Mouse (Mus musculus) heart, adult 2 months (tissue): ENCODE data around the gene Xrcc5. TPM values are rescaled to one million over a fixed set of nuclear protein-coding genes. Genes with fewer than 3 reads are reported as not detected.

Source experiments
- DNase-seq, 2 experiments: peaks; one replicate each; pipeline ENCODE4 v3.0.0; 2021
- H3K27ac ChIP-seq: fragments of 200-600 bp; 2 replicates; pipeline ENCODE4 v1.8.1; 2022
- H3K27me3 ChIP-seq: fragments of 200-500 bp; 2 replicates; pipeline ENCODE4 v1.6.1; 2012; ENCODE audit warnings: mild to moderate bottlenecking, low read length, inconsistent platforms, mixed read lengths; ENCODE audit not compliant: control insufficient read depth, insufficient read depth
- H3K36me3 ChIP-seq: fragments of 200-500 bp; 2 replicates; pipeline ENCODE4 v1.6.1; 2012; ENCODE audit warnings: low read length, inconsistent platforms; ENCODE audit not compliant: control insufficient read depth, insufficient read depth
- H3K4me1 ChIP-seq: fragments of 200-500 bp; 2 replicates; pipeline ENCODE4 v1.6.1; 2011; ENCODE audit warnings: low read length; ENCODE audit not compliant: control insufficient read depth, insufficient read depth
- H3K4me3 ChIP-seq: fragments of 200-600 bp; 2 replicates; pipeline ENCODE4 v1.8.1; 2022
- H3K79me2 ChIP-seq: fragments of 200-500 bp; replicated peaks from 2 replicates; pipeline ENCODE4 v1.6.1; 2012; ENCODE audit warnings: mild to moderate bottlenecking, inconsistent platforms, low read length, moderate library complexity, mixed read lengths; ENCODE audit not compliant: control insufficient read depth, insufficient read depth
- H3K9ac ChIP-seq: fragments of 200-500 bp; 2 replicates; pipeline ENCODE4 v1.6.1; 2012; ENCODE audit warnings: low read depth, mild to moderate bottlenecking, control low read depth, inconsistent platforms, low read length, mixed read lengths
- CTCF ChIP-seq: fragments of 200-600 bp; IDR thresholded peaks from 2 replicates; pipeline ENCODE4 v1.8.1; 2022; ENCODE audit warnings: antibody characterized with exemption, mild to moderate bottlenecking, moderate library complexity
- EP300 ChIP-seq: fragments of 200-500 bp; IDR thresholded peaks from 2 replicates; pipeline ENCODE4 v1.6.1; 2011; ENCODE audit warnings: low read depth, low read length, control low read depth; ENCODE audit not compliant: insufficient read depth
- POLR2A ChIP-seq: fragments of 200-500 bp; IDR thresholded peaks from 2 replicates; pipeline ENCODE4 v1.6.1; 2011; ENCODE audit warnings: mild to moderate bottlenecking, low read depth, low read length, control low read depth; ENCODE audit not compliant: insufficient read depth
- WGBS: fragments of 180-500 bp; shearing (Covaris S2); methylation state at CpG from one replicate; pipeline ENCODE4 v1.1.7; 2018; 5-methylcytosine and 5-hydroxymethylcytosine counted together
- intact Hi-C: fragments of 180-260 bp; cut with DNase I; formaldehyde crosslinking; loops from one replicate; pipeline ENCODE4 v1.15.1; 2025
- polyA plus RNA-seq: library from polyadenylated mRNA; depleted of rRNA; stranded (reverse); fragments of >200 nt; gene quantifications from 2 replicates; pipeline ENCODE4 v1.2.3, GENCODE M21; 2012
- total RNA-seq, 2 experiments: library from RNA; stranded (reverse); gene quantifications; 2 replicates each; pipeline ENCODE4 v1.2.3; 2021

Xrcc5 gene
- total and polyA plus RNA-seq, 3 experiments = 3.6 to 16.2 (median 14.1) TPM

DNA sequence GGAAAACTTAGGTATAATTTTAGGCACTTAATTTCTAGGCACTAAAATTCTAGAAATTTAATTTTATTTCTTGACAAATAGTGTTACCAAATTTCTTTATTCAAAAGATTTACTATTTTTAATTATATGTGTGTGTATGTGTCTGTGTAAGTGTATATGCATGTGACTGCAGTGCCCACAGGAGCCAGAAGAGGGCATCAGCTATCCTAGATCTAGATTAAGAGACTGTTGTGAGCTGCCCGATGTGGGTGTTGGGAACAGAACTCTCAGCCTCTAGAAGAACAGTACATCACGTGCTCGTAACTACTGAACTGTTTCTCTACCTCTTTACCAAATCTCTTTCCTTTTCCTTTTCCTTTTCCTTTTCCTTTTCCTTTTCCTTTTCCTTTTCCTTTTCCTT lies 73.3 kb downstream of the Xrcc5 start:
- Histone ChIP-seq H3K27me3 (no peaks in the 10 kb centered on the region), H3K4me1 (no peaks in the 10 kb centered on the region), H3K9ac (no peak overlapping the region), H3K36me3 (no peaks in the 10 kb centered on the region), H3K4me3 (no peak overlapping the region), H3K27ac (no peak overlapping the region), H3K79me2 (no peaks in the 10 kb centered on the region)
- 98% methylated on average over 3 of the region's 3 CpGs for whole genome bisulfite sequencing
- TF ChIP-seq POLR2A (no peak), CTCF (peak; percentile 23; the same call in 1 of the 2 replicates)
- intact Hi-C loops = no loop called here
- DNase-seq = no peak

DNA sequence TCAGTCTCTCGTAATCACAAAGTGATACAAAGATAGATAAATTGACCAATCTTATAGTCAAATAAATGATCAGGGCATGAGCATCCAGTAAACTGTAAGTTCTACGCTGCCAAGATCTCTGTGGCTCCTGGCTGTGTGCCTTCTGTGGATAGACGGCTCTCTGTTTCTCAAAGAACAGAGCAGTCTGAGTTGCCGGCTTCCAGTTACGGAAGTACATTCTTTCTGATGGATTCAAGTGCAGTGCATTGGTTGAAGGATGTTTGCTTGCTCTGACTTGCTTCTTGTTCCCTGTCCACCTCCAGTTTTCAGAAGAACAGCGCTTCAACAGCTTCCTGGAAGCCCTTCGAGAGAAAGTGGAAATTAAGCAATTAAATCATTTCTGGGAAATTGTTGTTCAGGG lies 75.8 kb downstream of the Xrcc5 start:
- 80% methylated on average over 7 of the region's 7 CpGs for WGBS

DNA sequence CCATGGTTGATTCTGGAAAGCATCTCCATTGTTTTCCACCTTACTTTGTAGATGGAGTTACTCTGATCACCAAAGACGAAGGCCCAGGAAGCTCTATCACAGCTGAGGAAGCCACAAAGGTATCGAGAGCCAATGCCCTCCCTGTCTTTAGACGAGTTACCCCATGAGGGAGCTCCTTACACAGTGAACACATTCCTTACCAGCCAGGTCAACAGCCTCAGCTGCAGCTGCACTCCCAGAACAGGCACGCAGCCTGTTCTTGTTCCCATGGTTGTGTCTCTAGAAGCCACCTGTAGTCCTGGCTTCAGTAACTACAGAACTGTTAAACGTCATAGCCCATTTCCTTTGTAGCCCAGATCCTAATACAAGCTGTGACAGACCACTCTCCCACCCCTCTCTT lies 76.4 kb downstream of the Xrcc5 start:
- intact Hi-C loops = no loop called here
- Histone ChIP-seq H3K4me1 (no peaks in the 10 kb centered on the region), H3K4me3 (no peak overlapping the region), H3K27ac (no peak overlapping the region), H3K27me3 (no peaks in the 10 kb centered on the region), H3K79me2 (no peaks in the 10 kb centered on the region), H3K36me3 (no peaks in the 10 kb centered on the region), H3K9ac (no peak overlapping the region)
- no peak for DNase-seq
- no peak for TF ChIP-seq CTCF
- TF ChIP-seq POLR2A = no peak
- no peak for TF ChIP-seq EP300
- WGBS = 86% methylated on average over 5 of the region's 5 CpGs

More for the DNA sequence above, 75.8 kb downstream of the Xrcc5 start:
- H3K9ac ChIP-seq = no peak overlapping the region
- H3K27me3 ChIP-seq = no peaks in the 10 kb centered on the region
- intact Hi-C loops = no loop called here
- no peaks in the 10 kb centered on the region for H3K36me3 ChIP-seq
- H3K4me3 ChIP-seq = no peak overlapping the region
- no peak for TF ChIP-seq CTCF
- TF ChIP-seq EP300 = no peak
- TF ChIP-seq POLR2A = no peak
- no peak for DNase-seq
- H3K27ac ChIP-seq = no peak overlapping the region
- H3K4me1 ChIP-seq = no peaks in the 10 kb centered on the region
- no peaks in the 10 kb centered on the region for H3K79me2 ChIP-seq

DNA sequence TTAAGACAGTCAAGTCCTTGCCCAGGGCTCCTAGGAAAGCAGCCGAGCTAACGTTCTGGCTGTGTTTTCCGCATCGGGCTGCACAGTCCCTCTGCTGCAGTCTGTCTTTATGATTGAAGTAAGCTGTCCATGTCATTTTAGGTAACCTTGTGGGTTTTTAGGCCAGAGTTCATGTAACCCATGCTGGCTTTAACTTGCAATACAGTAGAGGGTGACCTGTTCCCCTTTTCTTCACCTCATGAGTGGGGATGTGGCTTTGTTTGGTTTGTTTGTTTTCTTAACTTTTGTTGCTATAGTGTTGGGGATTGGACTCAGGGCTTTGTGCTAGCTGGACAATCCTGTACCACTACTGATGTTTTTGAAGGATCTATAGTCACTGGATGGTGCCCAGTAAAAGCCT lies 83.2 kb downstream of the Xrcc5 start:
- no peak overlapping the region for H3K4me3 ChIP-seq
- 87% methylated on average over 4 of the region's 4 CpGs for WGBS
- H3K79me2 ChIP-seq = no peaks in the 10 kb centered on the region
- no peaks in the 10 kb centered on the region for H3K36me3 ChIP-seq
- H3K9ac ChIP-seq = no peak overlapping the region
- TF ChIP-seq CTCF = no peak
- no peak for TF ChIP-seq EP300
- TF ChIP-seq POLR2A = no peak
- no peak overlapping the region for H3K27ac ChIP-seq
- H3K27me3 ChIP-seq = no peaks in the 10 kb centered on the region
- intact Hi-C loops = no loop called here
- no peaks in the 10 kb centered on the region for H3K4me1 ChIP-seq
- no peak for DNase-seq

DNA sequence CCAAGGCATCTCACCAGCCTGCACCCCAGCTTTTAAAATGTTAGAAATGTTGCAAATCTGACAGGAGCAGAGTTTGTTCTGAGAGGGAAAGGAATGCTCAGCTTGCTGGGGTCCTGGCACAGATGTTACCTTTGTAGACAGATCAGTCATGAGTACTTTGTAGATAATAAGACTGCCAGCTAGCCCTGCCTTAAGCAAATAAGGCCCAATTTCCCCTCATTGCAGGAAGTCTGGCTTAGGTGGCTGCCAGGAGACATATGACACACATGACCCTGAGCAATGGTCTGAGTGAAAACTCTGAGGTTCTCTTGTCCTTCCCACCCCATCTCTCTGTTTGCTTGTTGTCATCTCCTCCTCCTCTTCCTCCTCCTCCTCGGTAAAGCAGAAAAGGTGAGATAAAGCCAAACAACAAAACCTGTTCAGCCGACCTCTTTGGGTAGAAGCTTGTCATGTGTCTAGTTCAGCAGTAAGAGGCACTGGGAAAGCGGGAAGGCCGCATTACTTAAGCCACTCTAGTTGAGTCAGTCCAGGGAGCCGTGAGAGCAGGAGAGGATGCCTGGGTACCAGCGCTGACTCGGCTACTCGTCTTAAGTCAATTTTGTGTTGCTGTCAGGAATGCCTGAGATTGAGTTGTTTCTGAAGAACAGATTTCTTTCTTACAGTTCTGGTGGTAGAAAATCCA lies 92.6 kb downstream of the Xrcc5 start:
- Histone ChIP-seq H3K9ac (no peak overlapping the region), H3K4me3 (no peak overlapping the region), H3K27ac (no peak overlapping the region), H3K4me1 (no peaks in the 10 kb centered on the region), H3K36me3 (no peaks in the 10 kb centered on the region), H3K27me3 (no peaks in the 10 kb centered on the region), H3K79me2 (no peaks in the 10 kb centered on the region)
- no peak for DNase-seq
- TF ChIP-seq EP300 (no peak), POLR2A (no peak), CTCF (no peak)
- intact Hi-C loops = no loop called here
- WGBS = 81% methylated on average over 8 of the region's 8 CpGs

DNA sequence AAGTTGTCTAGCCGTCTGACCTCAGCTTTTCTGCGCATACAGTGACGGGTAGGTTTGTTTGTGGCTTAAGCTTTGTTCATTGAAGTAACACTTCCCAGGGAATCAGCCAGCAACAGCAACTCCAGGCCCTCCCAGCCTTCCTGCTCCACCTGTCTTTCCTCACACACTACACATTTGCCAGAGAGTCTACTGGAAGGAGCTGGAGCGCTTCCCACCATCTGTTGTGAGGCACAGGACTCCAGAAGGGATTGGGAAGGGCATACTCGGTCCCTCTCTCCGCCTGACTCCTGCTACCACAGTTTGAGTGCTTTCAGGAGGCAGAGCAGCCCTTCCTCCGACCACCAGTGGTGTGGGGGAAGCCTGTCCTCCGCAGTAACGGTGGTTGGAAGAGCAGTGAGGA lies 93.4 kb downstream of the Xrcc5 start:
- Histone ChIP-seq H3K9ac (no peak overlapping the region), H3K27me3 (no peaks in the 10 kb centered on the region), H3K4me1 (no peaks in the 10 kb centered on the region), H3K27ac (no peak overlapping the region), H3K36me3 (no peaks in the 10 kb centered on the region), H3K4me3 (no peak overlapping the region), H3K79me2 (no peaks in the 10 kb centered on the region)
- intact Hi-C loops = no loop called here
- DNase-seq = no peak
- 82% methylated on average over 9 of the region's 9 CpGs for WGBS
- TF ChIP-seq CTCF (no peak), EP300 (no peak), POLR2A (no peak)
